Mouse (Mus musculus) 416B (cell line): ENCODE measurements around the gene Slc25a45.

Experiments used
- DNase-seq: peaks from one replicate; pipeline ENCODE4 v3.0.0; 2011; ENCODE audit warnings: low read depth

Gene Slc25a45

DNA sequence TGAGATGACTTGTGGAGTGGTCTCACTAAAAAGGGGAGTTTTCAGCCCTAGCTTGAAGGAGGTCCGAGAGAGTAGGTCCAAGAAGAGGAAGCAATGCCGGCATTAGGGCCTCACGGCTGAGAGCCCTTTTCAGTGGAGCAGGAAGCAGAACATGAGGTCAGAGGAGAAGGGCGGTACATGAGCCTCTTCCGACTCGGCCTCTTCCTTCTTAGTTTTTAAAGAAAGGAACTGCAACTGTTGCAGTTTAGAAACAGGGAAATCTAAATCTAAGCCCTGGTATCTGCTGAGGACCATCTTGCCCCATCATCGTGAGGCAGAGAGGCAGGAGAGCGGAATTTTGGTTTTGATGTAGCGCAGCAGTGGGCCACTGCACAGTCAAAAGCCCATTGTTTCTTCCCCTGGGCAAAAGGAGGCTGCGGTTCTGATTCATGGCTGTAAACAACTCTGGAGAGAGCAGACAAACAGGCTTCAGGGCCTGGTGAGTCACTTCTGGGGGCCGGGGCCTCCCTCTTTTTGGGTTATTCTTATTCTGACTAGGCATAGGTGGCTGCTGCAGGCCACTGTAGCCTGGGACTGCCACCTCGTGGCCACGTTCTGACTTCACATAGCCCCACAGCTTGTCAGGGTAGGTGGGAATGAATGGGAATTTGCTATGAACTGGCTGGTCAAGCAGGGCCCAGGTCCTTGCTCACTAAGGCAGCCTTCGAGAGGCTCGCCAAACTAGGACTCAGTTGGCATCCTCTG, at the start of gene Slc25a45:
Slc25a45 (plus strand) TSS at position 191 of the 744 bp plus-strand sequence.
- peak; percentile 95 for DNase-seq

DNA sequence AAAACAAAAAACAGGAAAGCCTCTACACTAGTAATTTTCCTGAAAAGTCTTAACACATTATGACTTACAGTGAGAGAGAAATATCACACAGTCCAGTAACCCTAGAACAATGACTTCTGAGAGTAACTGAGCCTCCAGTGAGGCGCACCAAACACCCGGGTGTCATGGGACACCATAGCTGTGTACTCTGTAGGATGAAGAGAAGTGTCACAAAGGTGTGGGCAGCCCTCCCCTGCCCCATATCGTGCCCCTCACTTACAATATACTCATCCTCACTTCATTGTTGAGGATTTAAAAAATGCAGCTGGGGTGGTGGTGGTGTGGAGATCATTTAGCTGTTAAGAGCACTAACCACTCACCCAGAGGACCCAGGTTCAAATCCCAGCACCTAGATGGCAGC, 49.5 kb upstream of the Slc25a45 start:
- DNase-seq, result no peak

DNA sequence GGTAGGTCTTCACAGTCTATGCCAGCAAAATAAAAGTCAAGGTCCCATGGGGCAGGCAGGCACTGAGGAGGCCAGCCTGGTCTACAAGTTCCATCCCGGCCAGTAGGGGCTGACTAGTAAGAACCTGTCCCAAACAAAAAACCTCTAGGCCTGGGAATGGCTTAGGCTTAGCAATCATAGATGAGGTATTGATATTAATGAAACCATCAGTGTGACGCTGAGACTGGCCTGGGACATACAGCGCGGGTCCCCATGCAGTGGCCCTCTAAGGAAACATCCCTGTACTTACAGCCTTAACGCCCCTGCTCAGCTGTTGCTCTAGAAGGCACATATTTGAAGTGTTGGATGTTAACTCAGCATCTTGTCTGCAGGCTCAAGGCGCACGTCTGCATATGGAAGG, 48.7 kb upstream of the Slc25a45 start:
- no peak for DNase-seq

DNA sequence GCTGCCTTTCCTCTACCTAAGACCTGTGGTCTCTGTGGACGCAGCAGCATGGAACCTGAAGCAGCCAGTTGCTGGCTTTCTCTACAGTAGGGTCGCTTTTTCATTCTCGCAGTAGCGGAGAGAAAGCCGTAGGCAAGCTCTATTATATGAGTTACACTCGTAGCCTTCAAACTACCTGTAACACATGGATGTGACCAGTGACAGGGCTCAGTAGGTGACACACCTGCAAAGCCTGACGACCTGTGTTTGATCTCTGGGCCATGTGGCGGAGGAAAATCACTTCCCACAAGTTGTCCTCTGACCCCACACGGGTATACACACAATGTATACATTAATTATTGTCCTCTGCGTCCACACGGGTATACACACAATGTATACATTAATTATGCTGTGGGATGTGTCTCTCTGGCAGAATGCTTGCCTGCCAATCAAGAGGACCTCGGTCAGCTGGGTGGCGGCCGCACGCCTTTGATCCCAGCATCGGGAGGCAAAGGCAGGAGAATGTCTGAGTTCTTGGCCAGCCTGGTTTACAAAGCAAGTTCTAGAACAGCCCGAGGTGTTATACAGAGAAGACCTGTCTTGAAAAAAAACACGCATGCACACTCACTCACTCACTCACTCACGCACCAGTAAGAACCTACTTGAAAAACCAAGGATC, 47.5 kb upstream of the Slc25a45 start:
- DNase-seq, result no peak

DNA sequence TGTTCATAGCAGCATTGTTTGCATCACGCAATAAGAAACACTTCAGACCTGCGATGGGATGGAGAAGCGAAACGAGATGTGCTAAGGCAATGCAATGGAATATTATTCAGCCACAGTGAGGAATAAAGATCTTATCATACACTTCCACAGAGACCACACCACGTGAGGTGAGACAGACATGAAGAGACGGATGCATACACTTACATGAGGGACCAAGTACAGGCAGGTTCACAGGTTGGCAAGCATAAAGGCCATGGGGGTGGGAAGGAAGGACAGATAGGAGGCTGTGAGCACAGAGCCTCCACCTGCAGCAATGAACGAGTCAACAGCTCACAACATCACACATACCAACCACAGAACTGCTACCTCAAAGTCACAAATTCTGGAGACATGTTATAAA, 46.8 kb upstream of the Slc25a45 start:
- no peak for DNase-seq

DNA sequence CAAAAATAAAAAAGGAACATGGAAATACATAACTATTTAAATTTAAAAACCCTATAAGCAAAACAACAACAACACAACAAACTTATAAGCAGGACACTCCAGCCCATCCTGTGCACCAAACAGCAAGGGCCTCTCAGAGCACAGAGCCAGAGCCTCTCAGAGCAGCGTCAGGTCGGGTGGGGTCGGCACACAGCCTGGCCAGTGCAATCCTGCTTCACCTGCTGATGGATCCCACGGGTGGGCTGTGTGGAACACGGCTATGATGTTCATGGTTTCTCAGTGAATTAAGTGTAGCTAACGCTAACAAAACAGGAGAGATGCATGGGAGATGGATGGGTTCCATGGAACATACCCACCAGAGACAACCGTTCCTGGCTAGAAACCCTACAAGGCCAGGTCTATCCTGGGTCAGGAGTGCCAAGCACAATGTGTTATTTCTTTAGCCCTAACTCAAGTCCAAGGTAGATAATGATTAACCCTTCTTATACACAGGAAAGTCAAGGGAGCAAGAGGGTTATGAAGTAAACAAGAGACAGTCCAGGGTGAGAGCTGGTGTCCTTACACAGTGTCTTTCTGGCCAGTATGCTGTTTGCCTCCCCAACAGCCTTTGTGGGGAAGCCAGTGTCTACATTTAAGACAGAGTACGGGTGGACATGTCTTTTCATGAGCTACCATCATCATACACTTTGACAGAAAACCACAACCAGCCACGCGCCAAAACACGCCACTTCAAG, 46.2 kb upstream of the Slc25a45 start:
- DNase-seq, result no peak

DNA sequence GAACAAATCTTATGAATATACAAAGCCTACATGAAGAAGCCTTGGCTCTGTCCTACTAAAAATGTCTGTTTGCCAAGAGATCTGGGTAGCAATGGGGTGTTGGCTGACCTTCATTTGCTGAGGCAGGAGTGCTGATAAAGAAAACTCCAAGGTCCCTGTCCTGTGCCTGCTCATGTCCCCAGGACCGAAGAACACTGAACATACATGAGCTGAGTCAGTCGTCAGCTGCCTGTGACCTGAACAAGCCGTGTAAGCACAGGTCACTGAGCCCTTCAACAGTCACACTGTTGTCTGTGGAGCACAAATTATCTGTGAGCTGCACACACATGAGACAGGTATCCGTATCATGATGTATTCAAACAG, 45.7 kb upstream of the Slc25a45 start:
- no peak for DNase-seq

DNA sequence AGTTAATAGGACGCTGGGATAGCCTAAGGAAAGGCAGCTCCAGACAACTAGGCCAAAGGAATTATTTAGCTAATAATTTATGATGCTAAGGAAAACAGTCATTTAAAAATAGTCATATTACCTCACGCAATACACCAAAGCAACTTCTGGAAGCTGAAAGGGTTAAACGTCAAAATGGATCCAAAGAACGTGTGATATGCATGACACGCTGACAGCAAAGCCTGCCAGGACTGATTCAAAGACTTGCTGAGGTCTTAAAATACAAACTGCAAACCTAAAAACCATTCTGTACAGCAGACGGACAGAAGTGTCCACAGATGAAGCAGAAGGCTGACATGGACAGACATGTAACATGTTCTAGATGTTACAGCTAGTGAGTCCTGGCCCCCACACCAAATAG, 45.3 kb upstream of the Slc25a45 start:
- no peak for DNase-seq

DNA sequence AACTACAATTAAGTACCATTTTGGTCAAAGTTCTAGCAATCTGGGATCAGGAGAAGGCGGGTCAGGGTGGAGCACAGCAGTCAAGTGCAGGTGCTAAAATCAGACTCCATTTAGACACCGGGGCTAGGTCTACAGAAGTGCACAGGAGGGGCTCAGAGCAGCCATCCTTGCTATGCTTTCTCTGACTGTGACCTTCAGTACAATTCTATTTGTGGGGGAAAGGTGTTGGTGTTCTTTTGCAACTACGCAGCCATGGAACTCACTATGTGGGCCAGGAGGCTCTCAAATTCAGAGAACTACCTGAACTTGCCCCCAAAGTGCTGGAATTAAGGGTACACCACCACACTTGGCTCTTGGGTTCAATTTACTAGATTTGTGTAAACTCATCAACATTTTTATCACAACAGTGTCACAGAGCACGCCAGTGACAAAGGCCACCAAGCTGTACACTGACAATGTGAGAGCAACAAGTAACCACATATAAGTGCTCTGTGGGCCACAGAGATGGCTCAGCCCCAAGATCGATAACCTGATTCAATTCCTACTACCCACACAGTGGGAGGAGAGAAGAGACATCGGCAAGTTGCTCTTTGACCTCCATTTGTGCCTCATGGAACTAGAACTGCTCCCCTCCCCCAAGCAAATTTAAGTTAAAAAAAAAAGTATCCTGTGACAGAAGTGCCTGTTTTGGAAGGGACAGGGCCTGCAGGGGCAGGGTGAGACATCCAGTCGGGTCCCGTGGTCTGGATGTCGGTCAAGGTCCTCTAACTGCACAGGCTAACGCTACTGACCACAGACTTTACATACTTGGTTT, 44.1 kb upstream of the Slc25a45 start:
- DNase-seq, result no peak

DNA sequence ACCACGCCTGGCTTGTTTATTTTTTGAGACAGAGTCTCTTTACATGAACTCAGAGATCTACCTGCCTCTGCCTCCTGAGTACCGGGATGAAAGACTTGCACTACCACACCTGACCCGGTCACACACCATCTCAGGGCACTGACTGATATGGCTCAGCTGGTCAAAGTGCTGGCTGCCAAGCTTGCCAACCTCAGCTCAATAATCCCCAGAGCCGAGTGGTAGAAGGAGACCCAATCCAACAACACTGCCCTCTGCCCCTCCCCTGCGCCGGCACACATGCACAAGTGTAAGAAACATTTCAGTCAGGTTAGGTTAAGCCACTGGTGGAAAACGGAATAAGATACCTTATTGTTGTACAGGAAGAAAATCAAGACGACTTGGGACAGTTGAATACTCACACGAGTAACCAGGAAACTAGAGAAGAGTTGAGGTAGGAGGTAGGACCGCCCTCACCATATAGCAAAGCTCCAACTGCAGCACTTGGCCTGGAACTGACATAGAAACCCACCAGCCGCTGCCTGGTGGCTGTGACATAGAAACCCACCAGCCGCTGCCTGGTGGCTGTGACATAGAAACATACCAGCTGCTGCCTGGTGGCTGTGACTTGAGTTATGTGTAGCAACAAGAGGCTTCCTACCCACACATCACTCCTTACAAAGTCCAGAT, 43.2 kb upstream of the Slc25a45 start:
- no peak for DNase-seq

DNA sequence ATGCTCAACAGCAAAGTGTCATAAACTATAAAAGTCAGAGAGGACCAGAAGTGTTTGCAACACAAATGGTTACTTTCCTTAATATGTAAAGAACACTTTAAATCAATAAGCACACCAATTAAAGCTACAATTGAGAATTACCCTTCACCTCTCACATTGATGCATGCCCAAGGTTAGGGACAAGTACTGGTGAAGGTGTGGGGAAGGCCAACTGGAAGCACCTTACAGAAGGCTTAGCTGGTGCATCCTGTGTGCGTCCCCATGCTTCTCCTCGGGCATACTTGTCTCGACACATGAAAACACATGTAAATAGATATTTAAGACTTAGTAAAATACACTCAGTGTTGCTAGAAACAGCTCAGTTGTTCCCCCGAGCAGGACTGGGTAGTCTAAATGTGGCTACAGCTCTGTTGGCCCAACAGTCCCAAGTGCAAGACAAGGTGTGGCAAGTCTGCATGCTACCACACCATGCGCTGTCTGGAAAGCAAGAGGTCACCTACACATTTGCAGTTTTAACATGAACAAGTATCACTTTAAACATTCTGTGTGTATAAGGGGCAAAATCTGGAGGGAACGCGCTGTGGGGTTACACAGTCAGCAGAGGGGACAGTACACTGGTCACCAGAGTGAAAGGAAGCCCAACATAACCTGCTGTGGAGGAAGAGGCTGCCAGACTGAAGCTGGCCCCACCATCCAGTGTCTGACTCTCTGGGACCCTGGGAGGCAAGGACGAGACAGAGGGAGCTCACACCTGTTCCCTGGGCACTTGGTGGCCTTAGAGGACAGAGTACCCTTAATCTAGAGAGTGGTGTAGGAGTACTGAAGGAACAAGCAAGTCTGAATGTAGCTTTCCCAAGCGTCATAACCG, 42.3 kb upstream of the Slc25a45 start:
- no peak for DNase-seq

DNA sequence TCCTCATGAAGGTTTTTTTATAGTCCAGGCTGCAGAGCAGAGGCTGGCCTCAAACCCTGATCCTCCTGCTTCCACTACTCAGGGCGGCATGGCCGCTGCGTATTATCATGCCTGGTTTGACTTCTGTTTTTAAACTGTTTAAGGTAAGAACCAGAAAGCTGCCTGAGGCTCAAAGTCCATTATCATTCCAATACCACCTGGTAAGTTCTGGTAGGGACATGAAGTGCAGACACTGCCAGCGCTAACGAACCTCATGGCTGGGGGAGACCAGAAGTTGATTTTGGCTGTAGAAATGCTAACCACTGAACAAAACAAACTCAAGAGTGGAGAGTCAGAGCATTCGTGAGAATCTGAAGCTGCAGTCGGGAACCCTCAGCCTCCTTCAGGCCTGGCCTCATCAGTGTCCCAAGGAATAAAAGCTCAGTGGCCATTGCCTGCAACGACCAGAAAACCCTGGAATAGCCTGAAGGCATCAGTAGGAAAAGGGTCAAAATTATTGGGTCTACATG, 41.6 kb upstream of the Slc25a45 start:
- no peak for DNase-seq

DNA sequence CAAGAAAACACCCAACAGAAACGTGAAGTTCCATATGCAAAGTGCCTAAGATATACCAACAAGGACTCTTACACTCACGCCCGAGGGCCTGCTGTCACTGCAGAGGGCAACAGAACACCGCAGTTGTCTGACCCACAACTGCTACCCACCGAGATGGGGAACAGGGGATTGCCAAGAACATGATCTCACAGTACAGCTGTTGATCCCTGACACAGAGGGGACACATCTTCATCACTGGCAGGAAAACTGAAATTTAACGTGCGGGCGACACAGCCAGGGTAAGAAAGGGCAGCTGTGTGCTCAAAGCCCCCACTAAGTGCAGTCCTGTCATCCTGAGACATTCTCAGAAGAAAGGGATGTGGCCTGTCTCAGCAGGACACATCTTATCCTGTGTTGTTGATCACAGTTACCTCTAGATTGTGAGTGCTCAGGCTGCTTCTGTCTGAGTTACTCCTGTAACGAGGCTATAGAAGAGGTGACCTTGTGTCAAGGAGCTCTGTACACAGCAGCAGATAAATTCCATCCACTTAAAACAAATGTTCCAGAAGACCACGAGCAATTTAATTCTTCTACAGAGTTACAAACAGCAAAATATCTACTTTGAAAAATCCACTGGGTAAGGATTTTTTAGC, 40.6 kb upstream of the Slc25a45 start:
- DNase-seq, result no peak

DNA sequence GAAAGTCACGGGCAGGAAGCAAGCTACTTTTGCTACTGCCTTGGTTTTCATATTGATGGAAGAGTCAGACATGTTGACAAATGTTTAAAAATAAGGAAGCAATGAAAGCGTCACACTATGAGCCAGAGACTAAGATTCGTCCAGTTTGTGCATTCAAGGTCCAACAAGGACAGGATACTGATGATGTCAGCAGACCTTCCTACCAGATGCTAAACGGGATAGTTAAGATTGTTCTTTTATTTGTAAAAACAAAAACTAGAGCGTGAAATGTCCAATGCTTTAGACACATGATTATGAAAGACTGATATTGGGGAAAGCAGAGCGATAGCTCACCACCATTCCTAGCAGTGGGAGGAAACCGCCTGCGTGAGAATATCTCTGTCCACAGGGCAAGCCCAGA, 40.0 kb upstream of the Slc25a45 start:
- DNase-seq, result no peak

DNA sequence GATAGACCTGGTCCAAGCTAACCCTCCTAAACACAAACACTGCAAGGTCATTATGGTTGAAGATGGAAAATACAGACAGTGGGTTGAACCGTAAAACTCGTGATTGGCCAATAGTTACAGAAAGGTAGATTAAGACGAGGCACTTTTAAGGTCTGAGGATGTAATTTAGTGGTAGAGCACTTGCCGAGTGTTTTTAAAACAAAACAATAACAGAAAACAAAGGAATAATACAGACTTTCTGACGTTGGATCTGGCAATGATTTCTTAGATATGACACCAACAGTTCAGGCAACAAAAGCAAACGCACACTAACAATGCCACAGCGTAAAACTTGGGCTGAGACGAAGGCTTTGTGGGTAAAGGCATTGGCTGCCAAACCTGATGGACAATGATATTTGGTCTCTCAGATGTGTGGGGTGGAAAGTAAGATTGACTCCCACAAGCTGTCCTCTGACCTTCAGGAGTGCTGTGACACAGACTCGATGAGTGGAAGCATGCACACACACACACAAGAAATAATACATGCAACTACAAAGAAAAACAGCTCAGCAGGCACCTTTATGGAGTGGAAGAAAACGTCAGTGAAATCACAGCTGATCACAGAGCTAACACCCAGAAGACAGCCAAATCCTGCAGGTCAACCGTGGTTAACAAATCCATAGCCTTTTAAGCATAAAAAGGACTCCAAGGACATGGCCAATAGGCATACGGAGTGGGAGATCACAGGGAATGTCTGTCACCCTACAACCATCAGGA, 39.3 kb upstream of the Slc25a45 start:
- DNase-seq, result no peak

DNA sequence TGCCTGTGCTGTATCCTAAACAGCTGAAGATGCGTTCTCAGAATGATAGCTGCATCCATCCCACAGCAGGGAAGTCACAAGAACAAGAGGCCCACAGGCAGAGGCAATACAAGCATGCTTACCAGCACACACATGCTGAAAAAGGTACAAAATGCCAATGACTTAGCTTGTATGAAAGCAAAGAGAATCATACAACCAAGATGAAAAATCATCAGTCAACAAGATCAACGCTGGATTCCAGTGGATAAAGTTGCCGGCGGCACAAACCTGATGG, 38.8 kb upstream of the Slc25a45 start:
- no peak for DNase-seq

DNA sequence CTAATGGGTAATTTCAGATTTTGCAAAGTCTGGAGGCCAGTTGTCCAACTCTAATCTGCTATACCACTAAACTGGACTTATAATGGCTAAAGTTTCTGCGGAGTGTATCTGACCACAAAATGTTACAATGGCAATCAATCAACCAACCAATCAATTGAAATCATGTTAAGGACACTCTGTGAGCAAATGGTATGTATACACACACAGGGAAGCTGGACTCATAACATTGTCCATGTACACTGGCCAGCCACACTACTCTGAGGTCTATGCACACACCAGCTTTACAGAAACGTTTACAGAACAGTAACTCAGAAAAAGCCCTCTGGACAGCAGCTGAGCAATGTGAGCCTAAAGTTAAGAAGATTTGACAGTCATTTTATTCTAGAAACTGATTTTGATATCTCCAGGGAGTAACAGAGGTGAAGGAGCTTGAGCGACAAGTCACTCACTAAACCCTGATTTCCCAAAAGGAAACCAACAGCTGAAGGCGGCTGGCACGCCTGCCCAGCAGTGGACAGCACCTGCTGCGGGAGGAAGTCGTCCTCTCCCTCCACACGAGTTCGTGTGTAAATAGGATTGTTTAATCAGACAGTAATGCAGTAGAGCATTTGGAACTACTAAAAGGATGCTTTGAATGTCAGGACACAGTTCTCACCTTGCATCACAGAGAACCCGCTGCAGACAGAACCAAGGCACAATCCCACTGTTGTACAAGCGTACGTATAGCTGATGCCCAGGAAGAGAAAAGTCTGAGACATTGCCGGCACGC, 38.1 kb upstream of the Slc25a45 start:
- DNase-seq, result no peak

DNA sequence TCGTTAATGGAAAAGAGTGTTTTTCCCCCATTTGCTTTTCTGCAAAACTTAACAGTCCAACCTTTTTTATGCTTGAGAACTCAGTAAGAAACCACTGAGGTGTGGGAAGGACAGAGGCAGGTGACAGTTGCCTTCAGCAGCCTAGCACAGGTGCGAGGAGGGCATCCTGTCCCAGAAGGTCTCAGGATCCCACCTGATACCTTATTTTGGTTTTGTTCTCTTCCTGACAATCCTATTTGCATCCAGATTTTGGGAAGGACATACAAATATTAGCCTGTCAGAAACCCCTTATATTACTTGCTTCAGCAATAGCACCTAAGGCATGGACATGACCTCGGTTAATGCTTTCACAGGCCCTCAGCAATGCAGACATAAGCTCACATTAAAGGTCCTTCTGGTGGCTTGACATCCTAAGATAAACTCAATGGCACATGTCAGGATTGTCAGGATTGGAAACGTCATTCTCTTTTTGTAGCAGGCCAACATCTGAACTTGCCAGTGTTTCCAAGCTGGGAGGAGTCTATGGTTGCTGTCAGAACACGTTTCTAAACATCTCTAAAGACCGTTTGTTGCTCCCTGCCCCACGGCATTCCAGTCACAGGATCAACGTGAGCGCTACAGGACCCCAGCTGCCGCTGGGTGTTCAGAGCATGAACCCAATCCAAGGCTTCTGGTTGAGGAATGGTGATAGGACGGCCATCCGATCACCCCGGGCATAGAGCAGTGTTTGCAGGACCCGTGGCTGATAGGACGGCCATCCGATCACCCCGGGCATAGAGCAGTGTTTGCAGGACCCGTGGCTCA, 37.3 kb upstream of the Slc25a45 start:
- DNase-seq, result no peak
